Mouse (Mus musculus): Measurements from ENCODE around the gene Prr7. TPM values are rescaled to one million over a fixed set of nuclear protein-coding genes. Genes with fewer than 3 reads are reported as not detected.

Prr7 gene
- total RNA-seq, 4 experiments from 2014 or later: 50.8 to 62.7 (median 59.7) TPM

DNA sequence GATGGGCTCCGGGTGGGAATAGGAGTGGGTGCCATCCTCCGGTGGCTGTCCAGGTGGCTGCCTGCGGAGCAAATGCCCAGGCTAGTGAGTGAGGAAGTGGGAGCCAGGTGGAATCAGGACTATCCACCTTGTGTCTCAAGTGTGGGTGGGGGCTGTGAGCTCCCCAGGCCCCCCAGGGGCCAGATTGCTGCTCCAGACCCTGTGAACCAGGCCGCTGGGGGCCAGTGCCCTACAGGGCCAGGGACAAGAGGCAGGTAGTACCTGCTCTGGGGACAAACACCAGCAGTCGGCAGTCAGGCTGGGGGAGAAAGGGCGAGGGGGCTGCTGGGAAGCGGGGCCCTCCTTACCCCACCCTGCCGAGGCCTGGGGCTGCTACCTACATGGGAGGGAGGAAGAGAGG is 12.2 kb downstream of the Prr7 start:
- DNase-seq (ENCODE audit: low spot score in 2 of 2): no peak

DNA sequence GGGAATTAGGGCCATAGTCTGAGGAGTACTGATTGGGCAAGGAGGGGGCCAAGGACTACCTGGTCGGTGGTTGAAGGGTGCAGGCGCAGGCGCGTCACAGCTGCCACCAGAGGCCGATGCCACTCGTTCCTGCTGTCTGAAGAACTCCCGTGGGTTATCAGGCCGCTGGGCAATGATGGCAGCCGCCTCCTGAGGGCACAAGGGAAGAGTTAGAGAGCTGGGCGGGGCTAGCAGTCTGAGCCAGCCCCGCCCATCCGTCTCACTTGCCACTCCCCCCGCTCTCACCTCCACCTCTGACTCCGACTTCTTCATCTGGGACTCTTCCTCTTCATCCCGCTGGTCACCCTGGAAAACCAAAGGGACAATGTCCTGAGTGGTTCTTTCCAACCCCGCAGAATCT is 13.4 kb downstream of the Prr7 start:
- no peak for DNase-seq (ENCODE audit: low spot score in 2 of 2)

DNA sequence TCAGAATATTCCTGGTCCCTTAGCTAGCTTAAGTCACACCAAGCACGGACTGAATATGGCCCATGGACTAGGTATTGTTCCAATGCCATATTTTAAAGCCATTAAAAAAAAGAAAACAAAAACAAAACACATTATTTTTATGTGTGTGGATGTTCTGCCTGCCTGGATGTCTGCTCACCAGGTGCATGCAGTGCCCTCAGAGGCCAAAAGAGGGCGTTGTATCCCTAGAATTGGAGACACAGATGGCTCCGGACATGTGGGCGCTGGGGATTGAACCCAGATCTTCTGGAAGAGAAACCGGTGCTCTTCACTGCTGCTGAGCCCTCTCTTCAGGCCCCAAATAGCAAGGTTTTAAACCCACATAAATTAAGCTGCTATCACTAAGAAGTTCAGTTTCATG is 14.0 kb downstream of the Prr7 start:
- no peak for DNase-seq (ENCODE audit: low spot score in 2 of 2)

DNA sequence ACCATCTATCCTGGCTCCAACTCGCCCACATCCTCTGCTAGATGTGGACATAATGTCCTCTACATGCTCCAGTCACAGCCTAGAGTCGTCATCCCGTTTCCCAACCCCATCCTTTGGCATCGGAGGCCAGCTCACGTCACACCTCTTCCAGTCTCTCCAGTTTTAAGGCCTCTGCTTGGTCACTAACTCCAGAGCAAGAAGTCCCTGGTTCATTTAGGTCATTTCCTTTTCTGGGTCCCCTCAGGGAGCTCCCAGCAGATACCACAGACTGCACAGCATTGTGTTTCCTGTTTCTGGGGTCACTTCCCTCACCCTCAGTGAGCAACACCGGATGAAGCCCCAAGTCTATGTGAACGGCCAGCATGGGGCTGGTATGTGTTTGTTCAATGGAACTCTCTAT is 14.9 kb downstream of the Prr7 start:
- DNase-seq (ENCODE audit: low spot score in 2 of 2): no peak

DNA sequence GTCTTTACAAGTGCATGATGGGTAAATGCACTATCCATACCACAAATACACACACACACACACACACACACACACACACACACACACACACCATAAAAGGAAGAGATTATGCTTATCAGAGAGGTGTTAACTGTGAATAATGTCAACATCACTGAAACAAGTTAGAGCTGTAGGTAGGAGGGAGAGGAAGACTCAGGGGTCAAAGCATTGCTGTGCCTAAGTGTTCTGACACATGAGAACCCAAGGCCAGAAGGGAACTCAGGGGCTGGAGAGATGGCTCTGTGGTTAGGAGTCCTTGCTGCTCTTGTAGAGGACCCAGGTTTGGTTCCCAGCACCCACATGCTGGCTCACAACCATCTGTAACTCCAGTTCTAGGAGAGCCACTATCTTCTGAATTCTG is 15.9 kb downstream of the Prr7 start:
- DNase-seq (ENCODE audit: low spot score in 2 of 2): no peak

DNA sequence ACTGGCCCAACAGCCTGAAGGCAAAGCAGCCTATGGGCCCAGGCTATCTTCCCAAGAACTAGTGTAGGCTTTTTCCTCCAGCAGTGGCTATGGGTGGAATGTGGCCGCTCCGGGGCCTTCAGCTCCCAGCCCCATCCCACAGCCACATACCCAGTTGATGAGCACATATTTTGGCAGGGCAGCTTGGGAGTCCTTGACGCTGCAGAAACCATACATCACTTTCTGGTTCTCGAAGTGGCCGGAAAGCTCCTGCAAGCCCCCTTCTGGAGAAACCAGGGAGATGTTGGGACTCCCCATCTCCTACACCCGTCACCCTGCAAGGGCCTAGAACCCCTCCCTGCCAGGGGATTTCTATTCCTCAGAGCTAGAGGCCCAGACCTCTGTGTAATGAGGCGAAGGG is 18.5 kb downstream of the Prr7 start:
- no peak for DNase-seq (ENCODE audit: low spot score in 2 of 2)

DNA sequence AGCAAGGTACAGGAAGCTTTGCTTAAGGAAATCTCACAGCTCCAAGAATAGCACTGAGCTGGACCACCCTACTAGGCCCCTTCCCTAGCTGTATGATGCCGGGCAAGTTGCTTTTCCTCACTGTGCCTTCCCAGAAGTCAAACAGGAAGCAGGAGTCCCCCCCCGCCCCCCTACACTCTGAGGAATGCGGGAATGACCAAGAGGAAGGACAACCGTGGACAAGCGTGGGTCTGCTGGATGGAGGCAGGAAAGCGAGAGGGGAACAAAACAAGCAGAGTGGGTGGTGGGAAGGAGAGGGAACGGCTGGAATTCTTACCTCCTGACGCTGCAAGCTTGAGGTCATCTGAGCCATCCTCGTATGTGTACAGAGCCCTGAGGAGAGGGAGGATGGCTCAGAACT is 19.0 kb downstream of the Prr7 start:
- DNase-seq (ENCODE audit: low spot score in 2 of 2): no peak

DNA sequence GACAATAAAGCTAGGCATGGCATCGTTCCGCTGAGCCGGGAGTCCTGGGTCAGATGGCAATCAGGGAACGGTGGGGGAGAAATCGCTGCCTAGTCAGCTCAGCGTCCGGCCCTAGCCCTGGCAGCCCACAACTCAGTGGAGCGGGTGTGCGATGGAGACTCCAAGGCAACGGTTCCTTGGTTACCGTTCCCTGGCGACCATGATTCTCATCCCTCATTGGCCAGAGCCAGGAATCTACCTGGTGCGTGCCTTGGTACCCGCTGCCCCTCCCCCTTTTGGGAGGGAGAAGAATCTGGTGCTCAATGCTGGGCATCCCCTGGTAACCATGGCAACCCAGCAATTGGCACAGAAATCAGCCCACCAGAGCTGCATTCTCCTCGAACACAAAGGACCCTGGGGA is 19.5 kb downstream of the Prr7 start:
- peak; percentile 69 to 97 for DNase-seq (ENCODE audit: low spot score in 2 of 2)

DNA sequence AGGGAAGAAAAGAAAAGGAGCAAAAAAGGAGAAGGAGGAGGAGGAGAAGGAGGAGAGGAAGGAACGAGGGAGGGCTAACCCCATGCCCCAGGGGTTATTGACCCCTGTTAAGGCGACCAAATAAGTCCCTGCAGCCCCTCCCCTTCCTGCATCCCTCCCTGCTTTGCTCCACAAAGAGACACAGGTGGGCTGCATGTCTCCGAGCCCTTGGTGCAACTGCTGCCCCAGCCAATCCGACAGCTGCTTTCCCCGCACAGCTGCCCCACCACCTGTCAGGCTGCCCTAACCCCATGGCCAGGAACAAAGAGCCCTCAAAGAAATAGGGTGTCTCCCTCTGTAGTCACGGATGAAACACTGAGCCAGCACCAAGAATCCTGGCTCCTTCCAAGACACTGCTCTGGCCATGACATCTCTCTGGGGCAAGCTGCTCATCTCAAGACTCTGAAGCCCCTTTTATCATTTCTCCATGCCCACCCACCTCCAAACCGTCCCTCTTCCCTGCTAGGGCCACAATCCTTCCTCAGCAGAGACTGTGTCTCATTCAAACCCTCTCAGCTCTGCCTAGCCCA is 20.5 kb downstream of the Prr7 start:
- no peak for DNase-seq (ENCODE audit: low spot score in 2 of 2)

DNA sequence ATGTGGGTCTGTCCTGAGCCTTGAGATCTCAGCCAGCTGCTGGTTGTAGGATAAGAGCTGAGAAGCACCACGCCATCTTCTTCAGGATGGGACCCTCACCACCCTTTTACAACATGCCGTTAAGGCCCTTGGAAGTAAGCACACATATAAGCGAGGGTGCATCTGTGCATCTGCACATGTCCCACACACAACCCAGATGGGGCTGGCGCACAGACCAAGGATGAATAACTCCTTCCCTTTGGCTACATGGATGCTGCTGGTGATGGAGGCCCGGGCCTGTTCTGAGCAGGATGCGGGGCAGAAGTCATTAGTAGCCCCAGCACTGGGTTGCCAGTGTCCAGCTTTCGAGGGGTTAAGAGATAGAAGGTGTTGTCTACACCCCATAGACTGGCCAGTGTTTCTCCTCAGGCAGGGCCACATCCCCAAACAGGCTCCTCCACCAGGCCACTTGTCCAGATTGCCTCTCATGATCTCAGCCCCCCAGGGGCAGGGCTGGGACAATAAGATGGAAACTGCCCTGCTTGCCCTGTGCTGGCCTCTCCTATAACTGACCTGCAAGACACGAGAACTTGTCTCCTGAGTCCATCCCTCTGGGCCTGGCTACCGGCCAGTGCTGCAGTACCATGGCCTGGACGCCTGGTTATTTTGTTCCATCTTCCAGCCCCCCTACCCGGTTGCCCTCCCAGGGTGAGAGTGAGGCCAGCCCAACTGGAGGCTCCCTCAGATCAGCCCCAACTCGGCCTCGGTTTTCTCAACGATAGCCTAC is 22.1 kb downstream of the Prr7 start:
- DNase-seq (ENCODE audit: low spot score in 2 of 2): no peak

DNA sequence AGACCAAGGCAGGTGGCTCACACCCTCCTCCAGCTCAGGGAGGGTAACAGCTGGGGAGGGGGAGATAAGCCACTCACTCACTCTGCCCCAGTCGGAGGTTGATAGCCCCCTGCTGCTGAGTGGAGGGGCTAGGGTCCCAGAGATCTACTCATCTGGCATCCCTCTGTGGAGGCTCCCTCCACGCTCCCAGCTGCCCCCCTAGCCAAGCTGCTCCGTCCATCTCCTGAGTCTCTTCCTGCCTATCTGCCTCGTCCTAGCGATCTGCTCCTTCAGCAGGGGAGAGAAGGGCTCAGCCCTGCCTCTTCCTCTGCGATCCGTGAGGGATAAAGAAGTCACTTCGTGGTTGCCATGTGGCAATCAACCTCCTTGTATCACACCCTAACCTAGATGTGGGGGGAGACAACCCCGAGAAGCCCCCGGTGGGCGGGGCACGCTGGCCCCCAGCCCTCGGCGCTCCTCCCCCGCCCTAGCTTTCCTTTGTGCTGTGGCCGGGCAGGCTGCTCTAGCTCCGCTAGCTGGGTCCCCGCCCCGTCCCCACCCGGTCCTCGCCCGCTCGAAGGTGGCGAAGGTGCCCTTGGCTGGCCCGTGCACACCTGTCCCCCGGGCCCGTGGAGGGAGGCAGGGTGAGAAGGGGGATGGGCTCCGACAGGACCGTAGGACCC is 23.0 kb downstream of the Prr7 start:
- DNase-seq (ENCODE audit: low spot score in 2 of 2): no peak

DNA sequence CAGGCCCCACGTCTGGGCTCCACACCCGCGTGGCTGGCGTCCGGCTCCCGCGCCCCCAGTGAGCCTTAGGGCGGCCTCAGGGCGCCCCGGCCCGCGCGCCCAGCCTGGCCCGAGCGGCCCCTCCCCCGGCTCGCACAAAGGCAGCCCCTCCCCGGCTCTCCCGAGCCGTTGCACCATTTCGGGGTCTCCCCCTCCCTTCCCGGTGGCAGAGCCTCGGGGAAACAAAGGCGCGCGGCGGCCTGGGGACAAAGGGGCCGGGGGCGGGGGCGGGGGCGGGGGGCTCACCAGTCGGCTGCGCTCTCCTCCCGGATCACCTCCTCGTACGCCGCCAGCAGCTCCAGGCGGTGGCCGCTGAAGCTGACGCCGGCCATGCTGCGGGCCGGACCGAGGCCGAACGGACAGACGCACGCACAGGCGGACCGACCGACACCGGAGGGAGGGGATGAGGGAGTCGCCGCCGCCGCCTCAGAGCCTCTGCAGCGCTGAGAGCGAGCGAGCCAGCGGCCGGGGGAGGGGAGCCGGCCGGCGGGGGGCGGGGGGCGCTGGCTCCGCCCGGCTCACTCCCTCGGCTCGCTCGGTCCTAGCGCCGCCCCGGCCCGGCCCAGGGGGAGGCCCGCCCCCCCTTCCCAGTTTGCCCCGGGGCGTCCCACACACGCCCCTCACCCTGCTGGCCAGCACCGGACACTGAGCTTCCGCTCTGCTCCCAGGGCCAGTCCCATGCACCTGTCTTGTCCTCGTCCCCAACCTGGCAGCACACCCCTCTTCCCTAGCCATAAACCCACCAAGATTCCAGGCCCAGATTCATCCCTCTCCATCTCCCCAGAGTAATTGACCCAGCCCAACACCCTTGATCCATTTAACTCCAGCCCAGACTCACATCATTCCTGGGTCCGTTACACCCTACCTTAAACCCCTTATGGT is 23.8 kb downstream of the Prr7 start, which contains the start of gene Dbn1:
Dbn1 (minus strand) TSS at position 534 of the 921 bp plus-strand sequence.
- DNase-seq (ENCODE audit: low spot score in 2 of 2): no peak

DNA sequence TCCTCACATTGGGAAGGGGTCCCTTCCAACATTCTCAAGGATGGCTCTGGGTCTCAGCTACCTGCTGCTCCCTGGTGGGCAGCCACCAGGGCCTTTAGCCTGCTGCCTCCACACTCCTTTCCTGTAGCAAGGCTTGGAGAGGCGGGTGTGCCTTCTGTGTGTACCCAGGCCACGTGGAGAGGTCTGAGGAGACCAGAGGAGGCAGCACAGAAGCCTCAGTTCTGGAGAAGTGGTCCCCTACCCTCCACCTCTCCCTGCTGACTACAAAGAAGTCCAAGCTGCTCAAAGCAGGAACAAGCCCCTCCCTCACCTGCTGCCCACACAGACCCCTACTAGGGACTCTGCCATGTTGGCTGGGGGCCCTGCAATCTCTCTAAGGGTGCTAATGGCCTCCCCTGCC is 30.2 kb downstream of the Prr7 start:
- DNase-seq (ENCODE audit: low spot score in 2 of 2): no peak

DNA sequence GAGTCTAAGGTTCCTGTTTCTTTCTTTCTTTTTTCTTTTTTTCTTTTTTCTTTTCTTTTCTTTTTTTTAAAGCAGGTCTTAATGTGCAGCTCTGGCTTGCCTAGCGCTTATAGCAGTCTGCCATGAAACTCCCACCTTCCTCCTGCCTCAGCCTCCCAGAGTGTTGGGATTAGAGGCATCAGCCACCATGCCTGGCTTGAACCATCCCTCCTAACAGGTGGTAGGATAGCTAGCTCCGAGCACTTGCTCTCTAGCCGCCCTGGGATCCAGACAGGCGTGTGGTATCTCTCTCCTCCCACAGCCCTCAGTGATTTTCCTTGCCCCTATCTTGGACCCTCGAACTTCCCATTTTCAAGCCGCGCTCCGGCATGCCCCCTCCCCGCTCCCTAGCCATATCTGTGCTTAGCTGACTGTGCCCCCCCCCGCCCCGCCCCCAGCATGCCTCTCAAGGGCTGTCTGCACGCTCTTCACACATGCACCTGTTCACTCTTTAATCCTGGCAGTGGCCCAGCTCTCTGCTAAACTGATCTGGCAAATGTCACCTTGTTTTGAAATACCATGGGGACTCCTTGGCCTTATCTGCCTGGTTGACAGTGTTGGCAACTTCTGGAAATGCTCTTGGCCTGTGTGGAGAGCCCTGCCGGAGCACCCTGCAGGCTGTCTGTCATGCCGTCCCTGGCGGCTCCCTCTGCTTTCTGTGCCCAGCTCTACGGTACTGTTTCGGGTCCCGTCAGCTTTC is 31.0 kb downstream of the Prr7 start:
- DNase-seq (ENCODE audit: low spot score in 2 of 2): no peak

DNA sequence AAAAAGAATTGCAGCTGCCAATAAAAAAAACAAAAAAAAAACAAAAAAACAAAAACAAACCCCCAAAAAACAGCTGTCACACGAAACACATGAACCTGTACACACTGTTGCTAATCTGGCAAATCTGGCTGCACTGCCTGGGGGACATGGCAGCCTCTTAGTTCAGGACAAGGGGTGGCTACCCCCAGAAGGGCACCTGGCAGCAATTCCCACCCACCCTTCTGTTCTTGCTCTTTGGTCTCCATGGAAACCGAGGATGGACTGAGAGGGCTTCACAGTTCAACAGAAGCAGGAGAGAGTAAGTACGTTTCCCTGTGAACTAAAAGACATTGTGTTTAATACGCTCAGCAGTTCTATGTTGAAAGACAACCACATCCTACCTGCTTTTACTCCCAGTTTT is 31.6 kb downstream of the Prr7 start:
- DNase-seq (ENCODE audit: low spot score in 2 of 2): no peak

DNA sequence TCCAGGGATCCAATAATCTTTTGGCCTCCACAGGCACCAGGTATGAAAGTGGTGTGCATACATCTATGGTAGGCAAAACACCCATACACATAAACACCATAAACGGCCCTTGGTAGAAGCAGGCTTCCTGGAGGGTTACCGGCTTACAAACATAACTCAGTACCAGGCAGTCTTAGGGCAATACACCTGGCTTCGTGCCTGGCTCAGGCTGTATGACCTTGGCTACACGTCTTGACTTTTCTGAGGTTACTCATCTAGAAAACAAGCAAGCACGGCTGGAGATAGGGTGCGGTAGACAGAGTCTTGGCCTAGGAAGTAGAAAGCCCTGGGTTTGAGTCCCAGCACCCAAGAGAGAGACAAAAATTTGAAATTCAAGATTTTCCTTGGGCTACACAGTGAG is 32.6 kb downstream of the Prr7 start:
- no peak for DNase-seq (ENCODE audit: low spot score in 2 of 2)

DNA sequence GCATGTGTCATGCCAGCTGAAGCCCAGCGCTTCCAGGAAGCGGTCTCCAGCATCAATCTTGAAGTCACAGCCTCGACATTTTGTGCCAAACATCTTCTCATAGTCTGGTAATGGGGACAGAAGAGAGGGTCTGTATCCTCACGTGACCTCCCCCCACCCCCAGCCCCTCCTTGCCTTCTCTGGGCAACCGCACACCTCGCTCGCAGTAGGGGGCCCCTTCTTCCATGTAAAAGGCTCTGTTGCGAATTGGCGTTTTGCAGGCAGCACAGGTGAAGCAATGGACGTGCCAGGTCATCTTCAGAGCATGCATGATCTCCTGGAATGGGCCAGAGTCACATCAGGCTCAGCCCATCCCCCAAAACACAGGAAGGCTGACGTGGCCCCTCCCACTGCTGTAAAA is 34.8 kb downstream of the Prr7 start:
- DNase-seq (ENCODE audit: low spot score in 2 of 2): no peak

DNA sequence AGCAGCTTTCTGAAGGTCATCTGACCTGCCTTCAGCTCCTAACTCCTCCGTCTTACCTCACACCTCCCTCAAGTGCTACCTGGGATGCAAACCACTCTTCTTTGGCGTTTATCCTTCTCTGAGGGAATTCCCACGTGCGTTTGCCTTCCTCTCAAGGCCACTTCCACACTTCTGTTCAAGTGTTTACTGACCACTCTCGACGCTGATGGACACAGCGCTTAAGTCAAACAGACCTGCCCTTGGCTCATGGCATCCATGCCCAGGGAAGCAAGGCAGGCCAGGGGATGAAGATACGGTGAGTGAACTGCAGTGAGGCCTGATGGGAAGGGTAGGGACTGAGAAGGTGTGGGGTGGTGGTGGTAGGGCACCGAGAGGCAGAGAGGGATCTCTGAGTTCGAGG is 36.5 kb downstream of the Prr7 start:
- no peak for DNase-seq (ENCODE audit: low spot score in 2 of 2)

DNA sequence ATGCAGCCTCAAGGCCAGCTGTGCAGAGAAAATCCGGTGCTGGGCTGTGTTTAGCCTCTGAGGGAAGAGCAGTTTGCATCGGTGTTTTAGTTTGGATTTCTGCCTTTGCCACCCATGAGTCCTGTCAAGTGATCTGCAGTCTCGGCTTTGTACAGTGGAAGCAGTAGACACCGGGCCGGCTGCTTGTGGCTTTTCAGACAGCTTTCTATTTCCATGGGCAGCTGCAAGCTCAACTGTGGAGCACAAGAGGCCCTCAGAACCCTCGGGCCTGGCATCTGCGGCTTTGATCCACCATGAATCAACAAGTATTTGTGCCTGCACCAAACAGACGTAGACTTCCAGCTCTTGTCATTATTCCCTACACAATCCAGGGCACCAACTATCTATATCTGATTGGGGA is 38.3 kb downstream of the Prr7 start:
- no peak for DNase-seq (ENCODE audit: low spot score in 2 of 2)

DNA sequence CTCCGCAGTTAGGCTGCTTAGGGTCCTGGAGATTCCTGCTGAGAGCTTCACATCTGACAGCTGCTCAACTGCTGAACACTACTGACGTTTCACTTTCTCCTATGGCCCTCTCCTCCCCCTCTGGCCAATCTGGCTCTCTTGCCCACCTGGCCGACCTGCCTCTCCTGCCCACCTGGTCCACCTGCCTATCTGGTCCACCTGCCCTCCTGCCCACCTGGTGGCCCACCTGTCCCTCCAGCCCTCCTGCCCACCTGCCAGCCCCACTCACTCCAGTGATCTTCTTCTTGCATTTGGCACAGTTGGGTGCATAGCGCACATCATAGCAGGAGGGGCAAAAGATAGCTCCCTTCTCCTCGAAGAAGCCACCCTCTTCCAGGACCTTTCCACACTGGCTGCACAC is 40.3 kb downstream of the Prr7 start:
- DNase-seq (ENCODE audit: low spot score in 2 of 2): no peak

DNA sequence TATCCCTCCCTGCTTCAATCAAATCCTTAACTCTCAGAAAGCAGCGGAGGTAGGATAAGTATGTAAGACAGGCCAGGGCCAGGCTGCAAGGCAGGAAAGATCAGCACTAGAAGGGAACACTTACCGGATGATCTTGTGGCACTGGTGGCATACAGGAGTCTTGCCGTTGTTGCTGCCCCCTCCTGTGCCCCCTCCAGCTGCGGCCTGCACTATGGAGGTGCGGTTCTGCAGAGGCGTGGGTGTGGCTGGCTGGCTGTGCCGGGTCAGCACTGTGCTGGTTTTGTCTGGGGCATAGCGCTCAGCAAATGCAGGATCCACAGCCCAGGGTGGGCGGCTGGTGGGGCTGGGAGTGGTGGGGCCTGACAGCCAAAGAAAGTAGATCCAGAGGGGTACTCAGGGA is 41.7 kb downstream of the Prr7 start:
- no peak for DNase-seq (ENCODE audit: low spot score in 2 of 2)
